Mouse (Mus musculus) E14TG2a.4 (cell line): ENCODE data around the gene Ksr1.

ENCODE experiments used
- H3K27me3 ChIP-seq: 2 replicates; pipeline ENCODE4 v1.6.1; 2014; ENCODE audit warnings: low read length, control low read depth; ENCODE audit not compliant: insufficient read depth
- H3K36me3 ChIP-seq: 2 replicates; pipeline ENCODE4 v1.6.1; 2014; ENCODE audit warnings: low read length, control low read depth; ENCODE audit not compliant: insufficient read depth
- H3K4me1 ChIP-seq: replicated peaks from 2 replicates; pipeline ENCODE4 v1.6.1; 2014; ENCODE audit warnings: low read depth, low read length, control low read depth
- H3K4me3 ChIP-seq: replicated peaks from 2 replicates; pipeline ENCODE4 v1.5.1; 2014; ENCODE audit warnings: mild to moderate bottlenecking, low read length
- H3K9me3 ChIP-seq: 2 replicates; pipeline ENCODE4 v1.6.1; 2014; ENCODE audit warnings: low read length, control low read depth
- CTCF ChIP-seq: conservative IDR thresholded peaks from 2 replicates; pipeline ENCODE4 v1.5.1; 2014; ENCODE audit warnings: low read length
- NANOG ChIP-seq: IDR thresholded peaks from 2 replicates; pipeline ENCODE4 v1.6.1; 2014; ENCODE audit warnings: borderline replicate concordance, low read length, mixed read lengths
- POU5F1 ChIP-seq: IDR thresholded peaks from 2 replicates; pipeline ENCODE4 v1.6.1; 2014; ENCODE audit warnings: low read length, borderline replicate concordance

Gene Ksr1

DNA sequence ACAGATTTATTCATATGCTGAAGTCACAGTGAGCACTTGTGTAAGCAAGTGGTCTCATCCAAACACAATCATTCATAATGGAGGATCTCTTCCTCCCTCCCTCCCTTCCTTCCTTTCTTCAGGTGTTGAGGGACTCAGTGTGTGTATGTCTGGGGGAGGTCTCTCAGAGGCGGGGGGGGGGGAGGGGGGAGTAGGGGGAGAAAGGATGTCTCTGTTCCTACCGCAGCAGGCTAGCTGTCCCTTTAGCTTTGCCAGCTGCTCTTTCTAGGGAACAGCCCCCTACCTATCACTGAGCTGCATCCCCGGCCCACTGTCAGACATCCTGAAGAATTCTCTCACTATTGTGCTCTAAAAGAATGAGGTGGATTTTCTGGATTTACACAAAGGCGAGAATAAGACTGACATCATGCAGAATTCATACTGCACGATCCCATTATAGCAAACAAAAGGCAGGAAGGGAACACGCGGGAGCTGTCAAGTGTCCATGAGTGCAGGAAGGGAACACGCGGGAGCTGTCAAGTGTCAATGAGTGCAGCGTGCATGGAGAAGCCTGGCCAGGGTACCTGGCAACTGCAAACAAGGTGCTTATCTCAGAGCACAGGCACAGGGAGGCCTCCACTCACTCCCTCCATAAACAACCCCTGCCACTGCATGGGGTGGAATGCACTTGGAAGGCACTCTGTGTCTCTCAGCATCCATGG, 76.6 kb downstream of the Ksr1 start:
- H3K4me3 ChIP-seq = no peak overlapping the region
- H3K36me3 ChIP-seq = peaks cover 16% of the 10 kb centered on the region; the same call in 1 of the 2 replicates
- no peaks in the 10 kb centered on the region for H3K4me1 ChIP-seq
- H3K27me3 ChIP-seq = no peaks in the 10 kb centered on the region
- no peak for TF ChIP-seq CTCF
- no peak for TF ChIP-seq NANOG
- no peak for TF ChIP-seq POU5F1
- H3K9me3 ChIP-seq = no peaks in the 10 kb centered on the region

DNA sequence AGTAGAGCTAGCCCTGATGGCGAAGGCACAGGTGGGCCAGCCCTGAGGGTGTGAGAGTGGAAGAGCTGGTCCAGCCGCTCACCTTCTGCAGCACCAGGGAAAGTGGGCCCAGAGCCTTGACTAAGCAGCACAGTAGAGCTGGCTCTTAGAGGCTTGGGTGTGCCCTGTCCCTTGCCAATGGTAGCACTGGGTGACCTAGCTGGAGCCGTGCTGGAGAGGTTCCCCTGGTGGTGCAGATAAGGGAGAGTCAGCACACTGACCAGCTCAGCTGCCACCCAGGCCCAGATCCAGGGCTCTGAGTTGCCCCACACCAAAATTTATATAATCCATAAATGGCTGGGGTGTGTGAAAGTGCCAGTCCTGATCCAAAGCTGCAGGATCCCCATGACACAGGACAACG, 79.0 kb downstream of the Ksr1 start:
- H3K4me1 ChIP-seq = peaks cover 5% of the 10 kb centered on the region; the same call in 1 of the 2 replicates

DNA sequence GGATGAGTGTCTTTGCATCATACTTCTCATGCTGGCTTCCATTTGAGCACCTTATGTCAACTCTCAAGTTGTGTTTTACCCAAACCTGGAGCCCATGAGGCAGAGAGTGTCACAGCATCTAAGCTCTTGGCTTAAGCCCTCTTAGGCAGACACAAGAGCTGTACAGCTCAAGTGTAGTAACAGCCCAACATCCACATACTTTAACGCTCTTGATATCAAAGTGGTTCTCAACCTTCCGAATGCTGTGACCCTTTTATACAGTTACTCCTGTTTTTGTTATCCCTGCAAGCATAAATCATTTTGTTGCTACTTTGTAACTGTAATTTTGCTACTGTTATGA, 80.0 kb downstream of the Ksr1 start:
- Histone ChIP-seq H3K4me3 (no peak overlapping the region), H3K9me3 (no peaks in the 10 kb centered on the region), H3K36me3 (peaks cover 5% of the 10 kb centered on the region; the same call in 1 of the 2 replicates), H3K4me1 (peaks cover 12% of the 10 kb centered on the region; the same call in 1 of the 2 replicates), H3K27me3 (no peaks in the 10 kb centered on the region)
- TF ChIP-seq NANOG (no peak), CTCF (no peak), POU5F1 (no peak)

More for the DNA sequence above, 79.0 kb downstream of the Ksr1 start:
- no peaks in the 10 kb centered on the region for H3K9me3 ChIP-seq
- TF ChIP-seq CTCF (no peak), NANOG (no peak), POU5F1 (no peak)
- H3K36me3 ChIP-seq = peaks cover 7% of the 10 kb centered on the region; the same call in 1 of the 2 replicates
- no peak overlapping the region for H3K4me3 ChIP-seq
- H3K27me3 ChIP-seq = no peaks in the 10 kb centered on the region

DNA sequence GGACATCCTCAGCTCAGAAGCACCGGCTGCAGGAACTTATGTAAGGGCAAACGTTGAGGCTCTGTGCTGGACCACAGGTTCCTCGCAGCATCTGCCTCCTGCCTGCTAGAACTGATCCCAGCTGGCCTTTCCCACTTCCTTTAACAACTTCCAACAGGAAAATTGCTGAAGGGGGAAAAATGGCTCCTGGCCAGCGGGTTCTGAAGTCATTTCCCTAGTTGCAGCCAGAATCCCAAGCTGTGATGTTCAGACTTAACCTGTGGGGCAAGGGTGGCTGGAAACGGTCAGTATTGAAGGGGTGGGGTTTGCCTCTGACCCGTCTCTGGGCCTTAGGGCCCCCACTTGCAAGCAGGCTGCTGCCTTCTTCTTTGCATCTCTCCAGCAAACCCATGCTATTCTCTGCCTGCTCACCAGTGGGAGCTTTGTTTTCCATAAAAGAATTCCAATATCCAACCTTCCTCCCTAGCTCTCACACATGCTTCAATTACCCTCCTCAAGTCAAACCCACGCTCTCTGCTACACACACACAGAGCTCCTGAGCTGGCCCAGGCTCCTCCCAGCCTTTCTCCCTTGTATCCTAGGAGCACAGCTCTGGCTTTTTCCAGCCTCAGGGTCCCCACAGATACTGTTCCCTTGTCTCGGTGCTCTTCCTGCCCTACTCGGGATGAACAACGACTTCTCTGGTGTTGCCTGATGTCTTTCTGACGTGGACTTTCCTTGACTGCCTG, 80.6 kb downstream of the Ksr1 start:
- H3K9me3 ChIP-seq = no peaks in the 10 kb centered on the region
- H3K4me1 ChIP-seq = peaks cover 12% of the 10 kb centered on the region; the same call in 1 of the 2 replicates
- H3K27me3 ChIP-seq = no peaks in the 10 kb centered on the region
- H3K4me3 ChIP-seq = no peak overlapping the region
- H3K36me3 ChIP-seq = no peaks in the 10 kb centered on the region
- no peak for TF ChIP-seq POU5F1
- TF ChIP-seq NANOG = no peak
- no peak for TF ChIP-seq CTCF

DNA sequence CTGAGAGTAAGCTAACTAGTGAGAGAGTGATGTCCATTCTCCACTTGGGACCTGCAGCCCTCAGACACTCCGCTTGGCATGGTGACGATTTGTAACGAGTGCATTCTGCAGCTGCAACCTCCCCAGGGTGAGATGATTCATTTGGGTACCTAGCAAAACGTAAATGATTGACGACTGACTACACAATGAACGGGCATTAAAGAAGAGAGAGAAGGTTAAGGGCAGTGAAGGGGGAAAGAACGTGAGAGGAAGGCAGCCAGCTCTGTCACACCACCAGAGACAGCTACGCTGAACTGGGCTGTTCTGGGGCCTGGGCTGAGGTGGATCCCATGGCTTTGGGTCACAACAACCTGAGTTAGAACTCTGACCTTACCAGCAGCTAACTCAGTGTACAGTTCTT, 81.9 kb downstream of the Ksr1 start:
- Histone ChIP-seq H3K9me3 (no peaks in the 10 kb centered on the region), H3K27me3 (no peaks in the 10 kb centered on the region), H3K36me3 (no peaks in the 10 kb centered on the region), H3K4me3 (no peak overlapping the region), H3K4me1 (peaks cover 12% of the 10 kb centered on the region; the same call in 1 of the 2 replicates)
- TF ChIP-seq POU5F1 (no peak), NANOG (no peak), CTCF (no peak)

DNA sequence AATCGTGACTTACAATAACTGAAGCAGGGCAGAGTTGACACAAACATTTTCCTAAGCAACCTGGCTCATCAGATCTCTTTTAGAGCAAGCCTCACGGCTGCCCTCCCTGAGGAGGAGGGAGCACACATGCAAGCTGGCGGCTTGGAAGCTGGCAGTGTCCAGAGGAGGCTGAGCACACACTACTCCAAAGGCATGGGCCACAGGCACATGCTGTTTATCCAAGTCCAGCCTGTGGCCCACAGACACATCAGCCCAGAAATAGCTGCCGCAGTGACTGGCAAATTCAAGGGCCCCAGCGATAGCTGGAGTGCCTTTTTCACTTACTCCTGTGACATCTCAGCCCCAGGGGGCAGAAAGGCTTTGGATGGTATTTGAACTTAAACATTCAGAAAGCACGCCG, 82.6 kb downstream of the Ksr1 start:
- H3K9me3 ChIP-seq = no peaks in the 10 kb centered on the region

DNA sequence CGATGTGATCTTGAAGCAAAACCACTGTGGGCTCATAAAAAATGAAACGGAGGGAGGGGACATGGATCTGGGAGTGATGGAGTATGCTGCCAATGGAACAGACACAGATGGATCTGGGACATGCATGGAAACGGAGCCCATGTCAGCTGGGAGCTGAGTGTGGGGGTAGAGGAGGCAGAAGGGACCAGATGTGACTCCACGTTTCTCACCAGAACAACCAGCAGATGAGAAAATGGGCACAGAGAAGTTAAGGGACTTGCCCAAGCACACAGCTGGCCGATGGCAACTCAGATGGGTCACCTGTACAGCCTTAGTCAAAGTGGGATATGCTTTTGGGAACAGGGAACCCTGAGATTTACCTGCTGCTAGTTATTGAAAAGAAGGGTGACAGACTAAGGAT, 83.3 kb downstream of the Ksr1 start:
- no peak for TF ChIP-seq POU5F1
- no peak for TF ChIP-seq NANOG
- no peak for TF ChIP-seq CTCF
- Histone ChIP-seq H3K27me3 (no peaks in the 10 kb centered on the region), H3K4me3 (no peak overlapping the region), H3K36me3 (no peaks in the 10 kb centered on the region), H3K4me1 (peaks cover 12% of the 10 kb centered on the region; the same call in 1 of the 2 replicates), H3K9me3 (no peaks in the 10 kb centered on the region)

More for the DNA sequence above, 82.6 kb downstream of the Ksr1 start:
- TF ChIP-seq POU5F1 = no peak
- no peak for TF ChIP-seq CTCF
- TF ChIP-seq NANOG = no peak
- Histone ChIP-seq H3K4me3 (no peak overlapping the region), H3K27me3 (no peaks in the 10 kb centered on the region), H3K36me3 (no peaks in the 10 kb centered on the region), H3K4me1 (peaks cover 12% of the 10 kb centered on the region; the same call in 1 of the 2 replicates)

DNA sequence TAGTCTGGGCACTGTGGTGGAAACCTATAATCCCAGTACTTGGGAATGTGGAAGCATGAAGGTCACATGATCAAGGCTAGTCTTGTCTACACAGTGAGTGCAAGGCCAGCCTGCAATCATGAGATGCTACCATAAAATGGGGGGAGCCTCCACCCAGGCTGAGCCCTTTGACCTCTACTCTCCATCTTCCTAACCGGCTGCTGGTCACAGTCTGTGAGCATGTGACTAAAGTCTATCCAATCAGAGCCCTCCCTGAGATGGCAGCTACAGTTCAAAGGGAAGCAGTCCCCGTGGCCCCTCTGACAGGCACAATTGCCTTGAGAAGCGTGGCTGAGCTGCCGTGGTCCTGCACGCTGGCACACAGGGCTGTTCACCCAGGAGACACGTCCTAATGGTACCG, 84.4 kb downstream of the Ksr1 start:
- no peaks in the 10 kb centered on the region for H3K36me3 ChIP-seq
- peaks cover 12% of the 10 kb centered on the region; the same call in 1 of the 2 replicates for H3K4me1 ChIP-seq
- H3K27me3 ChIP-seq = no peaks in the 10 kb centered on the region
- no peak for TF ChIP-seq NANOG
- no peak for TF ChIP-seq POU5F1
- TF ChIP-seq CTCF = no peak
- H3K4me3 ChIP-seq = peak overlapping the region; percentile 66
- H3K9me3 ChIP-seq = no peaks in the 10 kb centered on the region
